Mouse (Mus musculus): ENCODE measurements around the gene Rsl1. TPM values are rescaled to one million over a fixed set of nuclear protein-coding genes. Genes with fewer than 3 reads are reported as not detected.
"Not testable (repeated sequence)": the region's sequence is repeated elsewhere in the genome, so short reads cannot be mapped to it uniquely, and the experiment has no call there.

Gene Rsl1
- 2.8 and 4.5 TPM in 2 replicates for polyA plus RNA-seq (2012; rRNA removed)

DNA sequence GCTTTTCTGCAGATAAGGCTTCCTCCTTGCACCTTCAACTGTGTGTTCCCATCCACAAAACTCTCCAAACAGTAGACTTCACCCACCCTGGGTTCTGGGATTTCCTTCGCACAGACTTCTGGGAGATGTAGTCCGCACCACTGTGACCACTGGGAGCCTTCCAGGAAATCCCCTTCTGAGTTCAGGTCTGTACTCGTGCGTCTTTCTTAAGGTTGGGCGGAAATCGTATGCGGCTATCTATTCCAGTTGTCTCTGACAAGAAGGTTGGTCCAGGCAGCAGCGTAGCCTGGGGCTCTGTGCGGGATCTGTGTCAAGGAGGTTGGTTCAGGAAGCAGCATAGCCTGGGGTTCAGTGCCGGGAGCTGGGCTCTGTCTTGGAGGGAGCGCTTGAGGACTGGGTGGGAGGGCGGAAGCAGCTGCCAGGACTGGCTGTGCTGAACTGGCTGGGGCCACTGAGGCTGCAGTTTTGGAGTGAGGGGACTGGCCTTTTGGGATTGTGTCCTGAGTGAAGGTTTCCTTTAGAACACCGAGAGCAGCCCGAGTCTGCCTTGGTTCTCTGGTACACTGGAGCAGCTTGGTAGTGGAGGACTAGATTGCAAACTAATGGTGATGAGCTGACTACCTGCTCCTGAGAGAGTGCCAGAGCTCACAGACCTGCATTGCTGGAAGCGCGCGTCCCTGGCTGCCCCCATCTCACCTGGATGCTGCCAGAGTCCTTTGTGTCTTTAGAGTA is at the start of gene Rsl1:
Gene Rsl1 (plus strand): TSS at position 192 of the 732 bp plus-strand sequence.
- Histone ChIP-seq H3K4me3 (ENCODE audit: control insufficient read depth, insufficient read depth, low read length) (peak within 1 kb of the TSS; percentile 100), H3K27ac (ENCODE audit: control insufficient read depth, insufficient read depth, low read length) (peak within 1 kb of the TSS; percentile 93)
- not testable (repeated sequence) for H3K27me3 ChIP-seq (ENCODE audit: control insufficient read depth, insufficient read depth, low read length); H3K4me1 ChIP-seq (replicated peaks; ENCODE audit: control insufficient read depth, insufficient read depth, low read length); H3K36me3 ChIP-seq (ENCODE audit: control insufficient read depth, insufficient read depth, low read length)
- WGBS, result under 1% methylated on average over 17 of the region's 17 CpGs
- TF ChIP-seq POLR2A (IDR thresholded peaks at IDR 0.05; ENCODE audit: control insufficient read depth, extremely low read depth, insufficient read depth, low read length, poor library complexity), result peak; percentile 28; the same call in 1 of the 2 replicates
- DNase-seq, result peak; percentile 77

DNA sequence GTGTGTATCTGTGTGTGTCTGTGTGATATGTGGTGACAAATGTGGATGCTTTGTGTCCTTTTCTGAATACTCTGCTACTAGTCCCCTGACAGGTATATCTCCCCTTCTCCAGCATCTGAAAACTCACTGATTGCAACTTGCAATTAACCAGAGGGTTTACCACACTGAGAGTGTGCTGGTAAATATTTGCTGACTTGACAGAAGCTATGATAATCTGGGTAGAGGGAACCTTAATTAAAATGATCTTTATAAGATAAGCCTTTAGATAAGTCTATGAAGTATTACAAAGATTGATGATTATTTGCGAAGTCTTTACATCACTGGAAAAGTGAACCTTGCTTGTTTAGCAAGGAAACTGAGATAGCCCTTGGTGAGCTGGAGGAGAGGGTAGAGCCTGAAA is 48.5 kb upstream of the Rsl1 start:
- 94% methylated on average over 1 of the region's 1 CpGs for WGBS
- H3K27me3 ChIP-seq (ENCODE audit: control insufficient read depth, insufficient read depth, low read length), result no peaks in the 10 kb centered on the region
- no peaks in the 10 kb centered on the region for H3K36me3 ChIP-seq (ENCODE audit: control insufficient read depth, insufficient read depth, low read length)
- no peak overlapping the region for H3K4me3 ChIP-seq (ENCODE audit: control insufficient read depth, insufficient read depth, low read length)
- DNase-seq, result no peak
- no peak overlapping the region for H3K27ac ChIP-seq (ENCODE audit: control insufficient read depth, insufficient read depth, low read length)
- no peak for TF ChIP-seq POLR2A (IDR thresholded peaks at IDR 0.05; ENCODE audit: control insufficient read depth, extremely low read depth, insufficient read depth, low read length, poor library complexity)
- TF ChIP-seq CTCF (IDR thresholded peaks at IDR 0.05; ENCODE audit: borderline replicate concordance, control insufficient read depth, extremely low read depth, insufficient read depth, low read length, poor library complexity), result no peak
- H3K4me1 ChIP-seq (replicated peaks; ENCODE audit: control insufficient read depth, insufficient read depth, low read length), result peaks cover 4% of the 10 kb centered on the region

DNA sequence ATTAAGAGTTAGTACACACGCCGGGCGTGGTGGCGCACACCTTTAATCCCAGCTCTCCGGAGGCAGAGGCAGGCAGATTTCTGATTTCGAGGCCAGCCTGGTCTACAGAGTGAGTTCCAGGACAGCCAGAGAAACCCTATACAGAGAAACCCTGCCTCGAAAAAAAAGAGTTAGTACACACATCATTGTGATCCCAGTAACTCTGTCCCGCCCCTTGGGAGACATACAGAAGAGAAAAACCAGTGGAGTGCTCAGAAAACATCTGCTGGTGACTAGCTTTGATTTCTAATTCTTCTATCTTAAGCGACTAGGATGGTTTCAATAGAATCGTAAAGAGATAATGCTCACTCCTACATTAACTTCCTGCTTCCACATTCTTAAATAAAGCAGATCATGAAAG is 45.5 kb upstream of the Rsl1 start:
- 86% methylated on average over 10 of the region's 10 CpGs for WGBS
- H3K4me3 ChIP-seq (ENCODE audit: control insufficient read depth, insufficient read depth, low read length); DNase-seq; H3K36me3 ChIP-seq (ENCODE audit: control insufficient read depth, insufficient read depth, low read length); H3K4me1 ChIP-seq (replicated peaks; ENCODE audit: control insufficient read depth, insufficient read depth, low read length); H3K27ac ChIP-seq (ENCODE audit: control insufficient read depth, insufficient read depth, low read length); H3K27me3 ChIP-seq (ENCODE audit: control insufficient read depth, insufficient read depth, low read length): not testable (repeated sequence)

DNA sequence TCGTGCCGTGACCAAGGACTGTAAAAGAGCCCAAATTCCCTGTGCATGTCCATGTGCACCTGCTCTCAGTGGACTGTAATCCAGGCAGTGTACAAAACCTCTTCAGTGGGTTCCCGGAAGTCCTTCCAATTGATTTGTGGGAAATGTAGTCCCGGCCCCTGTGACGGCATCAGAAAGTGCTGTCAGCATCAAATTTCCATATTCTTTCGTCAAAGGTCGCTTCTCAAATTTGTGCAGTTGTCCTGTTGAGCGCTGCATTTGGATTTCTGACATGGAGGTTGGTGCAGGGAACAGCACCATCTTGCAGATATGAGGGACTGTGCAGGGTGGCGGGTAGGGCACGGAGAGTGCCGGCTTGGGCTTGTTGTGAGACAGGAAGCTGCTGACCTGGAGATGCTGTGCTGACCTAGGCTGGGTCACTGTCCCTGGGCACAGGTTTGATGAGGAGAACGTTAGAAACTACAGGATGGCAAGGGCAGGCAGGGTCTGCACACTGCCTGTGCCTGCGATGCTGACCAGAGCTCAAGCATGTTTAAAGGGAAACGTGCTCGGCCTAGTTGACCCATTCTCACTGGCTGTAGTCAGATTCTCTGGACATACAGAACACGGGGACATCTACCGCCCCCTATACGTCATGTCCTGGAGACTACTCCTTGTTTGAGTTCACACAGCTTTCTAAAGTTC is 44.8 kb upstream of the Rsl1 start:
- Histone ChIP-seq H3K36me3 (ENCODE audit: control insufficient read depth, insufficient read depth, low read length) (no peaks in the 10 kb centered on the region), H3K4me3 (ENCODE audit: control insufficient read depth, insufficient read depth, low read length) (peak overlapping the region; percentile 94), H3K27me3 (ENCODE audit: control insufficient read depth, insufficient read depth, low read length) (no peaks in the 10 kb centered on the region), H3K27ac (ENCODE audit: control insufficient read depth, insufficient read depth, low read length) (no peak overlapping the region), H3K4me1 (replicated peaks; ENCODE audit: control insufficient read depth, insufficient read depth, low read length) (peaks cover 4% of the 10 kb centered on the region)
- TF ChIP-seq POLR2A (IDR thresholded peaks at IDR 0.05; ENCODE audit: control insufficient read depth, extremely low read depth, insufficient read depth, low read length, poor library complexity) (0 out of 2 replicates have a peak, but pooled peaks have one; percentile 27), CTCF (IDR thresholded peaks at IDR 0.05; ENCODE audit: borderline replicate concordance, control insufficient read depth, extremely low read depth, insufficient read depth, low read length, poor library complexity) (no peak)
- 2% methylated on average over 18 of the region's 18 CpGs for WGBS
- peak; percentile 74 for DNase-seq

DNA sequence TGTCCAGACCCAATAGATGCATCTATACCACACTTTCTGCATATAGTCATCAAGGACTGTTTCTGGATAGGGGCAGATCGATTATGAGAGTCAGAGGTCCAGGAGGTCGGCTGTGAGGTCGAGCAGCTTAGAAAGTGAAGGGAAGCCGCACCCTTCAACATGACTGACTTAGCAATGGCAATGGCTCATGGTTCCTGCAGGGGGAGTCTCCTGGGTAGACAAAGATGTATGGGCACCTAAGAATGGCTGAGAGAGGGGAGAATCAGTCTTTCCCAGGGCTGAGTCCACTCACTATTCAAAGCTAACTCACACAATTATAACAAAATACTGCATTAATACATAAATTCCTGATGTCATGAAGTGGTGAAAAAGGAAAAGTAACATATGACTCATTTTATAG is 6.9 kb upstream of the Rsl1 start:
- 56% methylated on average over 4 of the region's 4 CpGs for WGBS
- not testable (repeated sequence) for H3K4me1 ChIP-seq (replicated peaks; ENCODE audit: control insufficient read depth, insufficient read depth, low read length); H3K4me3 ChIP-seq (ENCODE audit: control insufficient read depth, insufficient read depth, low read length); H3K27ac ChIP-seq (ENCODE audit: control insufficient read depth, insufficient read depth, low read length); H3K27me3 ChIP-seq (ENCODE audit: control insufficient read depth, insufficient read depth, low read length); H3K36me3 ChIP-seq (ENCODE audit: control insufficient read depth, insufficient read depth, low read length); DNase-seq

DNA sequence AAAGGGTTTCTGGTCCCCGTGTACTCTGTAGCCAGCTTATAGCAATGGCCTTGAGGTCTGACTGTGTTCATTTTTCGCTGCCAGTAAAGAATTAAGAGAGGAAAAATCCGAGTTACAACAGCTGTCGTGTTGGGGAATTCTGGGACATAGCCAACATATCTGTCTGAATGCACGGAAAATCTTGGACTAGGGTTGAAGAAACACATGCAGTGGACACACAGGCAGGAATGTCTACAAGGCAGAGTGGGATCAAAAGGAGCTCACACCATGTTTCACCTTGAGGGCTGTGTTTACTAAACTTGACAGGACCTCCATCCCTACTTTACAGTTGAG is 707 bp downstream of the Rsl1 start:
- no peak for DNase-seq
- no peak for TF ChIP-seq CTCF (IDR thresholded peaks at IDR 0.05; ENCODE audit: borderline replicate concordance, control insufficient read depth, extremely low read depth, insufficient read depth, low read length, poor library complexity)
- no peak for TF ChIP-seq POLR2A (IDR thresholded peaks at IDR 0.05; ENCODE audit: control insufficient read depth, extremely low read depth, insufficient read depth, low read length, poor library complexity)
- peaks cover 8% of the 10 kb centered on the region for H3K4me1 ChIP-seq (replicated peaks; ENCODE audit: control insufficient read depth, insufficient read depth, low read length)
- H3K4me3 ChIP-seq (ENCODE audit: control insufficient read depth, insufficient read depth, low read length), result peak overlapping the region; percentile 100
- WGBS, result 32% methylated on average over 5 of the region's 5 CpGs
- H3K27me3 ChIP-seq (ENCODE audit: control insufficient read depth, insufficient read depth, low read length), result no peaks in the 10 kb centered on the region
- H3K36me3 ChIP-seq (ENCODE audit: control insufficient read depth, insufficient read depth, low read length), result no peaks in the 10 kb centered on the region
- no peak overlapping the region for H3K27ac ChIP-seq (ENCODE audit: control insufficient read depth, insufficient read depth, low read length)

DNA sequence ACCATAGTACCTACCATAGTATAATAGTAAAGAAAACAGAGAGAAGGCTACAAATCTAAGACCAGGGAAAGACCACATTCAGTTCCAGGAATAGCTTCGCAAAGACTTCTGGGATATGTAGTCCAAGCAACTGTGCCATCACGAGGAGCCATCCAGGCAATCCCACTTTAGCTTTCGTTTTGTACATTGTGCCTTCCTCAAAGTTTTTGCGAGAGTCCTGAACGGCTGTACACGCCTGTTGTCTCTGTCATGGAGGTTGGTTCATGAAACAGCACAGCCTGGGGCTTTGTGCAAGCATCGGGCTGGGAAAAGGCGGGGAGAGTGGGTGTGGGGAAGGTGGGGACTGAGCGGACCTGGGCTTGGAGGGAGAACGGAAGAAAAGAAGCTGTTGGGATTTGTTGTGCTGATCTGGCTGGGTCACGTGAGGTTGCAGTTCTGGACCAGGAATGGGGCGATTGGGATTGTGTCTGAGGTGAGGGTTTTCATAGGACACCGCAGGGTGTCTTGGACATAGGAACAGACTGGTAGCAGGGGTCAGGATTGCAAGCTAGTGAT is 21.4 kb downstream of the Rsl1 start, which contains the start of gene Zfp455:
Gene Zfp455 (plus strand): TSS at position 167 of the 555 bp plus-strand sequence.
- peaks cover 4% of the 10 kb centered on the region; the same call in 1 of the 2 replicates for H3K4me1 ChIP-seq (replicated peaks; ENCODE audit: control insufficient read depth, insufficient read depth, low read length)
- no peaks in the 10 kb centered on the region for H3K27me3 ChIP-seq (ENCODE audit: control insufficient read depth, insufficient read depth, low read length)
- DNase-seq, result peak; percentile 47
- TF ChIP-seq POLR2A (IDR thresholded peaks at IDR 0.05; ENCODE audit: control insufficient read depth, extremely low read depth, insufficient read depth, low read length, poor library complexity) (no peak), CTCF (IDR thresholded peaks at IDR 0.05; ENCODE audit: borderline replicate concordance, control insufficient read depth, extremely low read depth, insufficient read depth, low read length, poor library complexity) (no peak)
- 1% methylated on average over 13 of the region's 13 CpGs for WGBS
- H3K27ac ChIP-seq (ENCODE audit: control insufficient read depth, insufficient read depth, low read length), result no peak within 1 kb of the TSS; the same call in 1 of the 2 replicates
- H3K36me3 ChIP-seq (ENCODE audit: control insufficient read depth, insufficient read depth, low read length), result no peaks in the 10 kb centered on the region
- H3K4me3 ChIP-seq (ENCODE audit: control insufficient read depth, insufficient read depth, low read length), result peak within 1 kb of the TSS; percentile 94

Measured in thymus, adult 2 months (tissue).